Mouse (Mus musculus) midbrain, embryonic 14.5 days (tissue): ENCODE measurements around the gene Kidins220. TPM values are rescaled to one million over a fixed set of nuclear protein-coding genes. Genes with fewer than 3 reads are reported as not detected.
A peak's percentile ranks its signal among the peaks of the same experiment; 100 is the strongest.

Source experiments
- ATAC-seq: fragments of 200-750 bp; cut with Nextera tagmentation; 2 replicates; pipeline ENCODE4 v1.8.0; 2017; ENCODE audit warnings: moderate number of reproducible peaks, moderate library complexity; ENCODE audit not compliant: low FRiP score, low TSS enrichment
- DNase-seq: peaks from one replicate; pipeline ENCODE4 v3.0.0-alpha.2; 2015
- H3K27ac ChIP-seq: fragments of 300-500 bp; sonication (generic); replicated peaks from 2 replicates; pipeline ENCODE4 v1.5.1; 2014; ENCODE audit warnings: mild to moderate bottlenecking, low read depth, low read length, moderate library complexity
- H3K27me3 ChIP-seq: fragments of 300-500 bp; sonication (generic); 2 replicates; pipeline ENCODE4 v1.6.1; 2014; ENCODE audit warnings: low read length, control low read depth, mixed read lengths; ENCODE audit not compliant: control insufficient read depth, insufficient read depth
- H3K36me3 ChIP-seq: fragments of 300-500 bp; sonication (generic); 2 replicates; pipeline ENCODE4 v1.6.1; 2014; ENCODE audit warnings: low read length, control low read depth; ENCODE audit not compliant: control insufficient read depth, insufficient read depth
- H3K4me1 ChIP-seq: fragments of 300-500 bp; sonication (generic); 2 replicates; pipeline ENCODE4 v1.6.1; 2014; ENCODE audit warnings: mild to moderate bottlenecking, antibody characterized with exemption, low read length, control low read depth; ENCODE audit not compliant: control insufficient read depth, insufficient read depth
- H3K4me2 ChIP-seq: fragments of 300-500 bp; sonication (generic); 2 replicates; pipeline ENCODE4 v1.6.1; 2014; ENCODE audit warnings: mild to moderate bottlenecking, low read length, moderate library complexity
- H3K4me3 ChIP-seq: fragments of 300-500 bp; sonication (generic); replicated peaks from 2 replicates; pipeline ENCODE4 v1.5.1; 2014; ENCODE audit warnings: low read depth, low read length
- H3K9ac ChIP-seq: fragments of 300-500 bp; sonication (generic); replicated peaks from 2 replicates; pipeline ENCODE4 v1.6.1; 2014; ENCODE audit warnings: mild to moderate bottlenecking, low read length, moderate library complexity
- H3K9me3 ChIP-seq: fragments of 300-500 bp; sonication (generic); 2 replicates; pipeline ENCODE4 v1.6.1; 2016; ENCODE audit warnings: low read length, control low read depth, mixed read lengths; ENCODE audit not compliant: control insufficient read depth
- WGBS: fragments of 180-500 bp; shearing (Covaris S2); extraction: QIAGEN DNeasy Blood & Tissue Kit; methylation state at CpG from one replicate; pipeline ENCODE4 v1.1.7; 2014; 5-methylcytosine and 5-hydroxymethylcytosine counted together
- polyA plus RNA-seq: library from polyadenylated mRNA; unstranded; fragments of >200 nt; fragmentation: Nextera tagmentation; extraction: Ambion mirVana; gene quantifications from 2 replicates; pipeline ENCODE4 v1.2.1, GENCODE M21; 2014

Kidins220 gene
- polyA plus RNA-seq, 1 experiment from 2014 or later = 188 TPM

DNA sequence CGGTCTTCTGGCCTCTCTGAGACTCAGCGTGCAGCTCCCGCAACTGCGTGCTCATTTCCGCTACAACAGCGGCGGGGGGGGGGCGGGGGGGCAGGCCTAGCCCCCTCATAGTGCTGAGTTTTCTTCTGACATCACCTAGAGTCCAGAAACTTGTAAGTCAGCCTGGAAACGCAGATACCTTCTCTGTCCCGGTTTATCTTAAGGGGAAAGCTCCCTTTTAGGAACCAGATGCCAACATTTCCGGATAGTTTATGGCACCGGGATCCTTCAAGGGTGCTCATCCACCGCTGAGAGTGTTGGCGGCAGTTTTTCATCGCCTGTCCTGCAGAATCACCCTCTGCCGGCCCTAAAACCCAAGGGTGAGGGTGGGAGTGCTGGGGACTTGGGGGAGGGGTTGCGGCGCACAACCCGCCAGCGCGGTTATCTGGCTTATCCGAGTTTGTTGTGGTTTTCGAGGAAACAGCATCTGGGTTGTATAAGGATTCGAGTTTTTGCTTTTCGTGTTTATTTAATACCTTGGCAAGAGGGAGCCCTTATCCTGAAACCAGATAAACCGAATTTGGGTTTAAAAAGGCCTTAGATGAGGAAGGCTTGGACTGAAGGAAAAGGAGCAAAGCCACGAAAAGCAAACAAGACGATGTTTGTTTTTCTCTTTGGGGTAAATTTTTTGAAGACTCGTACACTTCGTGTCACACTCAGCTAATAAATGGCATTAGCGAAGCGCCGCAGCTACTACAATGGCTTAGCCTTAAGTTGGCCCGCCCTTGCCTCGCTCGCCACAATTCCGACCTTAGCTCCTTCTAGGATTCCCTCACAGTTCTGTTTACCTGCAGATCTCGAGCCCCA lies 125.1 kb downstream of the Kidins220 start:
- WGBS = under 1% methylated on average over 38 of the region's 38 CpGs
- DNase-seq (peak; percentile 62), ATAC-seq (no peak)
- peak overlapping the region; percentile 52 for H3K4me3 ChIP-seq
- H3K9ac ChIP-seq = peak overlapping the region; percentile 71; the same call in 1 of the 2 replicates
- peak overlapping the region; percentile 95 for H3K27ac ChIP-seq
- no peaks in the 10 kb centered on the region for H3K36me3 ChIP-seq
- H3K27me3 ChIP-seq = no peaks in the 10 kb centered on the region; the same call in 1 of the 2 replicates
- no peaks in the 10 kb centered on the region for H3K9me3 ChIP-seq
- H3K4me2 ChIP-seq = peak overlapping the region; percentile 97
- H3K4me1 ChIP-seq = peaks cover 36% of the 10 kb centered on the region

DNA sequence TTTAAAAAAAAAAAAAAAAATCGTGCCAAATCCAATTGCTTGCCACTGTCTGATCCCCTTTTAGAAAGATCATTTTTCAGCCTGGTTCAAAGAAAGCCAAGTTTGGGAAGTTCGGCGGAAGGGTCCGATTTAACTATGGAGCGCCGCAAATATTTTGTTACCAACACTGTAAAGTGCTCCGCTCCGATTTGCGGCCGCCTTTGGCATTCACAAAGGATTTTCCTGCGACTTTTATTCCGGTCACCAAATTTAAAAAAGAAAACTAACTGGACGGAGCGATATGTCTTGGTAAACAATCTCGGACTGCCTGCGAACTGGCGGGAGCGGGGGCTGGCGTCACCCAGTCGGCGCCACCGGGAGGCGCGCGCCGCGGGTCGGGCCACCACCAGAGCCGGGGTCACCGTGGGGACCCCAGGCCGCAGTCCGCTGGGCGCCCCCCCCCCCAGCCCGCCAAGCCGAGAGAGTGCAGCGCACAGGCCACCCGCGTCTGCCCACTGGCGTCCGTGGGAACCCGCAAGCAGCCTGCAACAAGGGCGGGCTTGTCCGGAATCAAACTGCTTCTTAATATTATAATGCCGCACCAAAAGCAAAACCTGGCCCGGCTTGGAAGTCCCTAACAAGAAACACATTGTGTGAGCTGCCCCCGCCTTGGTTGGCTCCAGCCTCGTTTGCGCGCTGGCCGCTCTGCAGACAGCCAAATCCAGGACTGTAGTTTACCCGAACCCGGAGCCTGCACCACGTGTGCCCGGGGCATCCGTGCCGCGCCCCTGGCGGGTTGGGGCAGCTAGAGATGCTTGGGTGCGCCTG lies 125.9 kb downstream of the Kidins220 start:
- peak overlapping the region; percentile 97 for H3K4me2 ChIP-seq
- H3K27me3 ChIP-seq = no peaks in the 10 kb centered on the region; the same call in 1 of the 2 replicates
- peak overlapping the region; percentile 52 for H3K4me3 ChIP-seq
- peak overlapping the region; percentile 71 for H3K9ac ChIP-seq
- under 1% methylated on average over 59 of the region's 59 CpGs for WGBS
- H3K4me1 ChIP-seq = peaks cover 36% of the 10 kb centered on the region
- no peak for ATAC-seq
- peak; percentile 75 for DNase-seq
- H3K36me3 ChIP-seq = no peaks in the 10 kb centered on the region
- no peaks in the 10 kb centered on the region for H3K9me3 ChIP-seq
- peak overlapping the region; percentile 95 for H3K27ac ChIP-seq

DNA sequence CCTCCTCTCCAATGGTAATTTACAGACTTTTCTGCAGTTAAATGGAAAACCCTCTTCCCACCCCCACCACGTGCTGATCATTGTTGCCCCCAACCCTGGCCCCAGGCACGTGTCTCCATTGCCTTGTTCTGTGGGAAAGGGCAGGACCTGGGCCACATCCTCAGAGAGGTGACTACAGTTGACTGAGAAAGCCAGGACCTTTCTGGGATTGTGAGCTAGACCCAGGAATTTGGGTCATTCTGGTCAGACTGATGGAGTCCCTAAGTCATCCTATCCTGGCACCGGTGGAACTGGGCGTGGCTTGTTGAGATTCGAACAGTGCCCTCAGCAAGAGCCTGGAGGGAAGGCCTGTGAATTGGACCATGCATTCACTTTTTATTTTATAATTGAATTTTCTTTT lies 126.7 kb downstream of the Kidins220 start:
- Histone ChIP-seq H3K27me3 (no peaks in the 10 kb centered on the region; the same call in 1 of the 2 replicates), H3K4me2 (peak overlapping the region; percentile 97), H3K27ac (0 out of 2 replicates have a peak overlapping the region, but pooled peaks have one; percentile 95), H3K9ac (no peak overlapping the region), H3K4me1 (peaks cover 36% of the 10 kb centered on the region), H3K9me3 (no peaks in the 10 kb centered on the region), H3K4me3 (no peak overlapping the region), H3K36me3 (no peaks in the 10 kb centered on the region)
- 16% methylated on average over 5 of the region's 5 CpGs for WGBS
- ATAC-seq (no peak), DNase-seq (no peak)

DNA sequence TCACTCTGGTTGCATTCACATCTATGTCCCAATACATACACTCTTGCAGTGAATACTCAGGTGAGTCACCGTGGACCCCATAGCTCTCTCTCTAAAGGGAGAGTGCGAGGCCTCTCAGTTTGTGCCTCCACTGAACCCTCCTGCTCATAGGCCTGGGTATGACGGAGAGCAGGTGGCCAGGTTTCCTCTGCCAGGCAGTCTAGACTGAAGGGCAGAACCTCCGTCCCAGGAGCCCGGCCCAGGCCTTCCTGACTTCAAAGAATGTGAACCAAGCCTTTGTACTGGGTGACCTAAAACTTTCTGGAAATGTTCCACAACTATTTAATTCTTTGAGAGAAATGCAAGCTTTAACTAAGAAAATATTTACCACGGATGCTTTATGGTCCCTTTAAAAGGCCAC lies 129.2 kb downstream of the Kidins220 start:
- H3K4me1 ChIP-seq = peaks cover 17% of the 10 kb centered on the region
- no peak overlapping the region for H3K27ac ChIP-seq
- no peaks in the 10 kb centered on the region for H3K9me3 ChIP-seq
- no peak overlapping the region for H3K4me2 ChIP-seq
- no peak for DNase-seq
- 84% methylated on average over 6 of the region's 6 CpGs for WGBS
- ATAC-seq = no peak
- no peaks in the 10 kb centered on the region; the same call in 1 of the 2 replicates for H3K27me3 ChIP-seq
- H3K36me3 ChIP-seq = no peaks in the 10 kb centered on the region
- H3K4me3 ChIP-seq = no peak overlapping the region
- no peak overlapping the region for H3K9ac ChIP-seq

DNA sequence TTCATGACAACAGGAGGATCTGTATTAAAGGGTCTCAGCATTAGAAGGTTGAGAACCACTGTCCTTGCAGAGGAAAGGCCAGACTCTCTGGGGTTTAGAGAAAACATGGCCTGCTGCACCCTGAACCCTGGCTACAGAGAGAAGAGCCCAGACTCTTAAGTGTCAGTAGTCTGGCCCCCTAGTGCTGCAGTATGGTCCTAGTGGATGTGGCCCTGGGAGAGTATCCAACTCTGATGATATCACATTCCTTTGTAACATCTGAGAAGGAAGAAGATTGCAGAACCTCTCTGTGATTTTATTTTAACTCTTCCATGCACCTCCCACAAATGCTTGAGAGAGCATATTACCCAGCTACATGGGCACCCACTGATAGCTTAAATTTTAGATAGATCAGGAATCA lies 129.8 kb downstream of the Kidins220 start:
- Histone ChIP-seq H3K27ac (no peak overlapping the region), H3K4me2 (no peak overlapping the region), H3K4me1 (peaks cover 14% of the 10 kb centered on the region), H3K9me3 (no peaks in the 10 kb centered on the region), H3K36me3 (no peaks in the 10 kb centered on the region), H3K9ac (no peak overlapping the region), H3K4me3 (no peak overlapping the region), H3K27me3 (no peaks in the 10 kb centered on the region; the same call in 1 of the 2 replicates)
- ATAC-seq (no peak), DNase-seq (no peak)

DNA sequence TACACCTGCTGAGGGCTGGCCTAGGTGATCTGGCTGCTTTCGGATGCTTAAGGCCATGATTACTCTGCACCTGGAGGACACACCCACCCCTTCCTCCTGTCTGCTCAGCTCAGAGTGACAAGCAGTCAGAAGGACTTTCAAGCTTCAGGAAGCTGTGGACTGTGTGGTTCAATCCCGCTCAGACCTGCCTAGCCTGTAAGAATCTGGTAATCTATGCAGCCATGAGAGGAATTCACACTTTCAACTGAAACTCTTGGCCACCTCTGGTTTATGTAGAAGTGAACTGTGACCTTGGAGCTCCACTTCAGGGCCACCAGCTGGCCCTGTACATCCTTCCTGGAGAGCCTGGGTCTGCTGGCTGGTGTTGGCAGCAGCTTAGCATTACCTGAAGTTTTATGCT lies 134.1 kb downstream of the Kidins220 start:
- no peak for ATAC-seq
- no peak overlapping the region for H3K27ac ChIP-seq
- no peaks in the 10 kb centered on the region for H3K27me3 ChIP-seq
- H3K36me3 ChIP-seq = no peaks in the 10 kb centered on the region
- no peaks in the 10 kb centered on the region for H3K4me1 ChIP-seq
- H3K9ac ChIP-seq = no peak overlapping the region
- H3K4me2 ChIP-seq = no peak overlapping the region
- no peak for DNase-seq
- no peak overlapping the region for H3K4me3 ChIP-seq
- no peaks in the 10 kb centered on the region for H3K9me3 ChIP-seq
- WGBS = 85% methylated on average over 2 of the region's 2 CpGs

DNA sequence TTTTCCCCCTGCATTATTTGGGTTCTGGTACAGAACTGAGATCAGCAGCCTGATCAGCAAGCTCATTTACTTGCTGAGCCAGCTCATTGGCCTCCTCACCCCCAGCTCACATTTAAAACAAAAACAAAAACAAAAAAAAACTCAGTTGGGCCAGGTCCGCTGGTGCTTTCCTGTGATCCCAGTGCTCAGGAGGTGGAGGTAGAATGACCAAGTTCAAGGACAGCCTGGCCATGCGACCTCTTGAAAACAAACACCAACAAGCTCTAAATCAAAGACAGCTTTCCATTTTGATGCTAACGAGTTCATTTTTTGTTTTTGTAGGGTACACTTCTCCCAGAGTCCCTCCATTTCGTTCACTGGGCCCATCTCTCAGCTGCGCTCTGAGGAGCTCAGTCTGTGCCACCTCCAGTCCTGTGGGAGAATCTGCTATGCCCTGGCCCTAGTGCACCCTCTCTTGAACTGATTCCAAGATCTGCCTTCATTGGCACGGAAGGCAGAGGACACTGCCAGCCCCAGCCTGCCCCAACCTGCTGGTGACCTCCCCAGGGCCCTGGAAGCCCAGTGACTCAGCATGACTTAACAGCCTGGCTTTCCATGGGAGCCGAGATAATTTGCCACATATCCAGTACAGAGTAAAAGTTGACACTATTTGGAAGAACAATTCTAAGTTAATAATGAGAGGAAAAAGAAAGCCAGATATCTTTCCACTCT lies 135.4 kb downstream of the Kidins220 start:
- Histone ChIP-seq H3K4me1 (no peaks in the 10 kb centered on the region), H3K9me3 (no peaks in the 10 kb centered on the region), H3K27me3 (no peaks in the 10 kb centered on the region), H3K4me3 (no peak overlapping the region), H3K36me3 (no peaks in the 10 kb centered on the region), H3K9ac (no peak overlapping the region), H3K27ac (no peak overlapping the region), H3K4me2 (no peak overlapping the region)
- ATAC-seq = no peak
- 78% methylated on average over 7 of the region's 7 CpGs for WGBS
- DNase-seq = no peak

DNA sequence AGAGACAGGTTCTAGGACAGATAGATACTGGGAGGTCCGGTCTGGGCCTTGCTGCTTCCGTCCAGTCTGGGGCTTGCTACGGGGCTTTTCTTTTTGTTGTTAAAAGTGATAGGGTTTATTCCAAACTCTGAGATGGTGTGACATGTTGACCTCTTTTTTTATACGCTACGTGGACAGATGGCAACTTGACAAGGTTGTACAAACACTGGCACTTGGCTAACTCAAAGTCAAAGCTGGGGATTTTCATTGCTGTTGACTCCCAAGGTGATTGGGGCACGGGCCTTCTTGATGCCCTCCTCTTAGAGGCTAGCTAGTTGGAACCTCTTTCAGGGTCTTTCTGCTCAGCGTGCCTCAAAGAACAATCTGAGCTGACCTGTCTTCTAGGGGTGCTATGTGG lies 136.0 kb downstream of the Kidins220 start:
- Histone ChIP-seq H3K36me3 (no peaks in the 10 kb centered on the region), H3K4me3 (no peak overlapping the region), H3K9ac (no peak overlapping the region), H3K4me2 (no peak overlapping the region), H3K27me3 (no peaks in the 10 kb centered on the region), H3K4me1 (no peaks in the 10 kb centered on the region), H3K9me3 (no peaks in the 10 kb centered on the region), H3K27ac (no peak overlapping the region)
- DNase-seq = no peak
- WGBS = 86% methylated on average over 7 of the region's 7 CpGs
- ATAC-seq = no peak
